Mouse (Mus musculus): ENCODE data around the gene Usp38.
"Not testable (repeated sequence)": the region's sequence is repeated elsewhere in the genome, so short reads cannot be mapped to it uniquely, and the experiment has no call there.

Usp38 gene

DNA sequence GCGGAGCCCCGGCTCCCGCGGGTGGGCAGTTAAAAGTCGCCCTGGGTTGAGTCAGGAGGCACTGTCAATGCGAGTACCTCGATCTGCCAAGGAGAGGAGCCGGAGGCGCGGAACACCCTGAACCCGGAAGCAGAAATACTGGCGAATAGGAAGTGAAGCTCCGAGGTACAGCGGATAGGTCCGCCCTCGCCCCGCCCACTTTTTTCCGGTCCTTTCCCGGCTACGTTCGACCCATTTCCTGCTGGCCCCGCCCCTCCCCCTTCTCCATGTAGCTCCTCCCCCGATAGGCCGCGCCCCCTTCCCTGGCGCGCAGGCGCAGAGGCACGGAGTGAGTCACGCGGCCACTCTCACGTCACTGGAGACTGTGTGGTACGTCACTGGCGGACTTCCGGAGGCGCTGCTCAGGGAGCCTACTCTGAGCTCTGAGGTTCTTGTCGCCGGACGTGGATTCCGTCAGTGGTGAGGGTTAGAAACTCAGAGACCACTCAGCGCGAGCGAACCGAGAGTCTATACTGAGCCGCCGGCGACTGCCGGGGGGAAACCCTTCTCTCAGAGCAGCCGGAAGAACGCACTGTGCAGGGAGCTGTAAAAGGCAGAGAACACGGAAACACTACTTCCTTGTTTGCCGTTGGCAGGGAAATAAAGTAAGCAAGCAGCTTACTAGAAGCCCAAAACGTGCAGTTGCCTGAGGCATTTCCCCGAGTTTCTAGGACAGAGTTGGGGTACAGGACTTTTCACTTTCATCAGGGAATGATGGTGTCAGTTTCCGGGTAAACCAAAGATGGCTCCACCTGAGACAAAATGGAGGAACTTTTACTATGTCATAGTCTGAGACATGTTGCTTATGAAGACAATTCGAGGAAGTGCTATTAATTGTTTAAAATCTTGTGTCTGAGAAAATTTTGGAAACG is at the start of gene Usp38:
TSS of gene Usp38 (minus strand) at position 140 of the 911 bp plus-strand sequence.
- in situ Hi-C loops (cut with MboI; ENCODE audit: low sequenced_read_pairs) = no loop called here

DNA sequence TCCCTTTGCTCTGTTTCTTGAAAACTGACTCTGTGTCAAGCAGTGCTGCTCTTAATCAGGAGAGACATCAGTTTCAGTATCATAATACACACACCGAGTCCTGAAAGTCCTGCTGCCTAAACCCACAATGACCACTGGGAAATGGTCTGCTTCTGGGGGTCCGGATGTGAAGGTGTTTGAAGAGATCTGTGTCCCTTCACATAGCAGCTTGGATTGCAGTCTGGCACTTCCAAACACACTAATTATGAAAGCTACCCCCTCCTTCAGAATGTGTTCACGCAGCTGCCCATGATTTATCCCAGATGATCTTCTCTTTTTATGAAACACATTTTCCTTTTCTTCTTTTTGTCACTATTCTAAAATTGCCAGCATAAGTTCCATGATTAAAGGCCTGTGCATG is 47.8 kb upstream of the Usp38 start:
- in situ Hi-C loops (cut with MboI; ENCODE audit: low sequenced_read_pairs) = loop anchor here (25.0 kb wide), 1 partner anchor 750 kb away; no protein-coding TSS in a partner anchor

DNA sequence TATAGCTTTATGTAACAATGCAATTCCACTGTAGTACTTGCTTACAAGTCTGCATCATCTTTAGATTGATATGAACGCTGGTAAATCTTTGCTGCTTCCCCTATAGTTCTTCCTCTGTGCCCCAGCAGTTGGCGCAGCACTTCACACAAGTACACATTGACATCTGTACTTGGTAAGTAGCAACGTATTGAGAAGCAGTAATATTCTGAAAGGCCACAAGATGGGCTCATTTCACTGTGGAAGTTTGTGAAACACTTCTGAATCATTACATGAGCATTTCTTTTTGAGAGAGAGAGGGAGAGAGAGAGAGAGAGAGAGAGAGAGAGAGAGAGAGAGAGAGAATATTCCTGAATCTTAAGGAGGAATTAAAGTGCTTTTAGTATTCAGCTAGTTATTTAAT is 47.2 kb upstream of the Usp38 start:
- in situ Hi-C loops (cut with MboI; ENCODE audit: low sequenced_read_pairs) = loop anchor here (25.0 kb wide), 1 partner anchor 750 kb away; no protein-coding TSS in a partner anchor

DNA sequence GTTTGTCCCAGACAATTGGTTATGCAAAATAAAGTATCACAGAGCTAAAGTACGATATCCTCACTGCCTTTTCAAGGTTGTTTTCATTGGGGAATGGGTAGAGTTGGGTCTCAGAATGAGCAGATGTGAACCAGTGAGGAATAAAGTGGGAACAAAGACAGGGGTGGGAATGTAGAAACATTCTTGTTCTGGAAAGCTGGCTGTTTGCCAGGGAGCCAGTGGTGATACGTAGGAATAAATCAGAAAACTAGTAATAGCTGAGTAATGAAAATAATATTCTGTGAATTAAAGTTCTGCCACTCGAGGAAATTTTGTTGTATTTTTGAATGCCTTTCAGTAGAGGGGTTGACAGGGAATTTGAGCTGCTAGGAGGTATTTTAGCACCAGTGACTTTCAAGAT is 29.5 kb upstream of the Usp38 start:
- in situ Hi-C loops (cut with MboI; ENCODE audit: low sequenced_read_pairs) = no loop called here

DNA sequence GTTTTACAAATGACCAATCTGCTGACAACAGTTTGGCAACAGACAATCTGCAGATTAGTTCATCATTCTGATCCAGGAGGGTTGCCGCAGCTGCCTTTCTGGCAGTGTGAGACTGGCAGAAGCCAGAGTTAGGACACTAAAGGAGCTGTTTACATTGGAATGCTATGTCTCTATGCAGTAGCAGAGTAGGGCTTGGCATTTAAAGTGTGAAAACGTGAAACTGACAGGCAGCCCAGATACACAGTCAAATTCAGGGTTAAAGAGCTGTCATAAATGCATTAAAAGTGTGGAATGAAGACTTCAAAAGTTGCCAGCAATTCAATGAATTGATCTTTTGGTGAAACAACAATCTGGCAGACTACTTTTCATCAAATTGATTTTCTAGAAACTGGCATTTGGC is 13.3 kb upstream of the Usp38 start:
- in situ Hi-C loops (cut with MboI; ENCODE audit: low sequenced_read_pairs) = no loop called here

DNA sequence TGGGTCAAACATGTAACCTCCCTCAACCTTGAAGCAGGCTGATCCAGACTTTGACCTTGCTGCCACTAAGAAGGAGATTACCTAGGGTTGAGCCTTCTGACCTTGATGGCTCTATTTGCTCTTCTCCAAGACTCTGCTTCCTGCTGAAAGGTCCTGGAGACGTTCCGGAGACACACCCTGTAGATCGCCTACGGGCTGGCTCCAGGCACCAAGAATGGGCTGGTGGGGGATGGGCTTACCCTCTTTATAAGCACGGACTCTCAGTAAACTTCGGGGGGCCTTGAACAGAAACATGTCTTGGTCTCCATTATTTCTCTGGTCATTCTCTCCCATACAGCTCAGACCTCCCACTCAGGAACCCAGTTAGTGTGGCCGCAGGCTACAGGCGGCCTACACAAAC is 2.8 kb upstream of the Usp38 start:
- in situ Hi-C loops (cut with MboI; ENCODE audit: low sequenced_read_pairs) = not testable (repeated sequence)

DNA sequence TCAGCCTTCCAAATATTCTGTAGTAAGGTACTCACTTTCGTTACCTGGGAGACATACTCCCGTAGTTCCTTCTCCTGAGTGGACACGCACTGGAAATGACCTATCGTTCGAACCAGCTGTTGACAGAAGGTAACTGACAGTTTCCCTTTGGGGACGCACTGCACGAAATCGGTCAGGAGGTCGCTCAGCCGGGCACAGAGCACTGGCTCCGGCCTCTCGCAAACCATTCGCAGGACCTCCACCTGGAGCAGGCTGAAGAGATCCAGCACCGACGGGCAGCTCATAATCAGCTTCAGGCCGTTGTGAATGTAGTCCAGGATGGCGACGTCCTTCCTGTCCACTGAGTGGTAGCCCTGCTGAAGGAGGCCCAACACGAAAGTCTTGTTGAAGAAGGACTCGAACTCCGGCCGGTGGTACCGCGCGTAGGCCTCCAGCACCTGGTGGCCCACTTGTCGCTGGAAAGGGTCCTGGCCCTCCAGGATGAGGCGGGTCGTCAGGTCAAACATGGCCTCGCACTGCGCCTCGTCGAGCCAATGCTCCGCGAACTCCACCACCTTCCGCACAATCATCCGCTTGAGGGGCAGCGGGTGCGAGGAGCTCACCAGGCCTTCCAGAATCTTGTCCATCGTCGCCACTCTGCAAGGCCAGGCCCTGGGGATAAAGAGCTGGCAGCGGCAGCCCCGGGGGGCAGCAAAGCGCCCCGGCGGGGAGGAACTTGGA is 757 bp downstream of the Usp38 start:
- in situ Hi-C loops (cut with MboI; ENCODE audit: low sequenced_read_pairs) = no loop called here

DNA sequence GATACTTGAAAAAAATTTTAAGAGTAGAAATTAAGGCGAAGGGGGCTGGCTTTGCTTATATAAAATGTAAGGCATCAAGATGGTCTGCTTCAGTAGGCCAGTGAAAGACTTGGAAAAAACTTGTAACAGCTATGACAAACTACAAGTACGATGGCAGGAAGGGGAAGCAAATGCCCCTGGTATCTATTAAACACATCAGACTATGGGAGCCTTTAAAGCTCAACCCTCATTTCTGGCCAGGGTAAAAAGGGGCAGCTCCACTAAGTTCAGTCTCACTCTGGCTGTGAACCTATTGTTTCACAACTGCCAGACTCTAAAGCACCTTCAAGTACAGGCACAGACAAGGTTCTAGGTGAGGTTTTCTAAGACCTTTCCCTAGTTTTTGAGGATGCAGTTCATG is 2.0 kb downstream of the Usp38 start:
- in situ Hi-C loops (cut with MboI; ENCODE audit: low sequenced_read_pairs) = no loop called here

DNA sequence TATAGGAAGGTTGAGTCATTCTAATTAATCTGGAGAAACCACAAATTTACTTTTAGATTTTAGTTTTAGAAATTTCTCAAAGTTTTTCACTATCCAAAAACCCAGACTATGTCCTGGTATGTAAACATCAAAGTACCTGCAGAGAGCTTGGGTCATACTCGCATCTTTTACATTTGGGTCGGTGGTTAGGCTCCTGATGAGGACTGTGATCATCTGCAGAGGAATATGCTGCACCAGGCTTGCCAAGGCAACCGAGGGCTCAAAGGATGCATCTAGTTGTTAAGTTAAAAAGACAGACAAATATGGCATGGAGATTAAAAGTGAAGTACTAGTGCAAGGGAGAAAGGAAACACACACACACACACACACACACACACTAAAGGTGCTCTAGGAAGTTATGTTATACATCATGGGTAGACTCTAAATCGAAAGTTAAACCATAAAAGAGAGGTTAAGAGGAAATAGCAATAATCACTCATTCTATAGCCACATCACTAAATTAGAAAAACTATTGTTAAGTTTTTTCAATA is 2.6 kb downstream of the Usp38 start:
- in situ Hi-C loops (cut with MboI; ENCODE audit: low sequenced_read_pairs) = no loop called here

DNA sequence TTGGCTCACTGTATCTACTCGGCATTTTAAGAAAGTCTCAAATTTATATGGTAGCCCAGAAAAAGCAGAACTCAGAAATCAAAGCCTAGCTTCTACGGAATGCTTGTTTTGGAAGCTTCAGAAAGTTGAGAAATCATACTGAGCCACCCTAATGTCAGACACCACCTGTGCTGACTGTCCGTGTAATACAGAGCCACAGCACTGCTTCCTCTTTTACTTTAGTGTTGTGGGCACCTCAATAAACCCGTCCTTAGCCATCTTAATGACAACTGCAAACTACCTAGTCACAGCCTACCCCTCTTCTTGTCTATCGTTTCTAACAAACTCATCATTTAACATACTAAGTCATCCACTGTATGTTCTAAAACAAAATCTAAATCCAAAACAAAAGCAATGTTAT is 4.3 kb downstream of the Usp38 start:
- in situ Hi-C loops (cut with MboI; ENCODE audit: low sequenced_read_pairs) = no loop called here

DNA sequence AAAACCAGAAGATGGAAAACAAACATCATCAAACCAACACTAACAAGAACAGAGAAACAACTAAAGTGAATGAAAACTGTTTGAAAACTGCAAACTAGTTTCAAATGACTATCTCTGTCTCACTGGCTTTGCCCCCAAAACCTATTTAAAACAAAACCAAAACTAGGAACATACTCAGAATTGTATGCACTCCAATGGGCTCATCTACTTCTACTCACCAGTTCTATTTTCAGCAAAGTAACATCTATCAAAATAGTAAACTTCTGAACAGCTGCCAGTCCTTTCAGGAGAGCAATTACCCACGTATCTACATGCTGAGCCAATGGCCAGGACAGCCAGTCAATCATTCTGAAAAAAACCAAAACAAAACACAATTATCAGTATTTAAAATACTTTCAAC is 9.6 kb downstream of the Usp38 start:
- in situ Hi-C loops (cut with MboI; ENCODE audit: low sequenced_read_pairs) = no loop called here

DNA sequence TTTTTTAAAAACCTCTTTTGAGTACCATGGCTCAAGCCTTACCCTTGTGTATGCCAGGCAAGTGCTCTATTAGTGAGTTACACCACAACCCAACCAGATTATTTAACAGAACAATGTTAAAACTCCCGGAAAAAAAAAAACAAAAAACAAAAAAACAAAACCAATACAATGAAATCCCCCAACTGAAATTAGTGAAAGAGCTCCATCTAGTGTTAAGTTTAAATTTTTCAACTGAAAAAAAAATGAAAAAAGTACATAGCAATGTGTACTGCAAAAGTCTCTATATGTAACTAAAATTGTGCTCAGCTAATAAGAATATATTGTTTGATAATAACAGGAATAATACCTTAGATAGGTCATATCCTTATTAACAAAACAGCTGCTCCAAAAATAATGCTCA is 18.1 kb downstream of the Usp38 start:
- in situ Hi-C loops (cut with MboI; ENCODE audit: low sequenced_read_pairs) = loop anchor here (10.0 kb wide), 1 partner anchor 252 kb away; no protein-coding TSS in a partner anchor

DNA sequence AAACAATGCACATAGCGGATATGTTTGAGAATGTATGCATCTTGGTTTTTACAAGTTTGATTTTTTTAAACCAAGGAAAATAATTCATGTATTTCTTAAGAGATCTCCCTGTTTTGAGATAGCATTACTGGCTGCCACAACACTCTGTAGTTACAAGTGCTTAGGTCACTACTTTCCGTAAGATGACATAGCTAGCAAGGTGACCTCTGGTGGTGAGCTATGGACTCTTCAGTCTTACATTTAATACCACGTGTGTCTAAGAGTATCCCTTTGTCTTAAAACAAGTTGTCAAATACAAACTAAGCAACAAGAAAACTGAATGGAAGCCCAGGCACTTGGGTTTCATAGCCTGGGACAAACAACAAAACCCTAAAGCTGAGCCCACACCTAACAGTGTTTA is 22.8 kb downstream of the Usp38 start:
- in situ Hi-C loops (cut with MboI; ENCODE audit: low sequenced_read_pairs) = loop anchor here (10.0 kb wide), 1 partner anchor 247 kb away; no protein-coding TSS in a partner anchor

DNA sequence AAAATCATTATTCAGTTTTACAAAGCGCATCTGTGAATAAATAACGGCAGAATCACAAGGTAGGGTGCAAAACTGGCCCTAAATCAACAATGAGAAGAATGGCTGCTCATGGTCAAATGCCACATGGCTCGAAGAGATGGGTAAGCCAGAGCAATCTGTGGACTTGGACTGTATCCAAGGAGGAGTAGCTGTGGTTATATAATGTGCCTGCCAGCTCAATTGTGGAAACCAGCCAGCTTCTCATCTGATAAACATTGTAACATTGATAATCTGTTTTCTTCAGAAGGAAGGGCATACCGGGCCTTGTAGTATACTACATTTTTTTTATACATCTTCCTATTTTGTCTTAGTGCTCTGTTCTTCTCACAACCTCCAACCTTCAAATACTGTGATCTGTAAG is 31.9 kb downstream of the Usp38 start:
- in situ Hi-C loops (cut with MboI; ENCODE audit: low sequenced_read_pairs) = no loop called here

DNA sequence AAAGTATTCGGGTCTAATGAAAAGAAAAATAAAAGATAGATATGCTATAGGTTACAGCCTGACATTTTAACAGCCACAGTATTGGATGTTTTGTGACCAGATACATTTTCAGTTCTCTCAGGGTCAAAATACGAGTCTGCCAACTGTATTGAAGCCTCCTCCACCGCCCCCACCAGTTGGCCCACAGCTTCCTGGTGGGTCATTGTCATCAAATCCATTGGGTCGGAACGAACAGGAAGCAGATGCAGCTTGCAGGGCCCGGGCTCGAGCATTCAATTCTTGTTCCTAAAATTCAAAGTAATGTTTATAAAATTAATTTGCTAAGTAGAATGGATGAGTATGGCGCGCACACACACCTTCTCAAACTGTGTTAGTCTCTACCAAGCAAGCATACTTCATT is 33.0 kb downstream of the Usp38 start:
- in situ Hi-C loops (cut with MboI; ENCODE audit: low sequenced_read_pairs) = no loop called here

DNA sequence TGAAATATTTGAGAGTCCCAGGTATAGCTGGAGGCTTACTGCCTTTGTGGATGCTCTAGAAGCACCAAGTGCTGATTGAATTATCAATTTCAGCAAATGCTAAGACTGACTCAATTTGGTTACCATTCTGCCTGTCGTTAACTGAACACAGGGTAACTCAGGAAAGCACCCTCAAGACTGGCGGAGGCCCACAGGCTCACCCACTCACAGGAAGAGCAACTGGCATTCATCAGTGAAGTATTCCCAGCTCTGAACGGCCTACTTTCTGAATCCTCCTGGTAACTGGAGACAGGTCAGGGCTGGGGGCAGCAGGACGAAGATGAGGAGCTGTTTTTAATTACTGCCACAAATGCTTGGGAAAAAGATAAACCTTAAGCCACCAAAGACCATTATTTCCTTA is 34.7 kb downstream of the Usp38 start:
- in situ Hi-C loops (cut with MboI; ENCODE audit: low sequenced_read_pairs) = no loop called here

DNA sequence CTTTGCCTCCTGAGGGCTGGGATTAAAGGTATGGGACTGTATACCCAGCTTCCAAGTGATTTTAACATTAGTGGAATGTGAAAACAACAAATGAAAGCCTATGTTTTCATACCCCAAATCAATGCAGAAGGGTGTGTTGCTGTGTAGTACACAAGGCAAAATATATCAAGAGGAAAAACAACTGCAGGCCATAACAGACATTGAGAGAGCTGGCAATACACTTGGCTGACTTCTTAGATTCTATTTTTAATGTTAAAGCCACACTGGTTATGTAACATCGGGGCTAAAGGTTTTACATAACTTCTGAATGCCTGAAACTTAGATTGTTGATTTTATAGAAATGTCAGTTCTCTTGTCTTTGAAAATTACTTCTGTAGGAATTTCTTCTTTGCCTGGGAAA is 37.5 kb downstream of the Usp38 start:
- in situ Hi-C loops (cut with MboI; ENCODE audit: low sequenced_read_pairs) = no loop called here

DNA sequence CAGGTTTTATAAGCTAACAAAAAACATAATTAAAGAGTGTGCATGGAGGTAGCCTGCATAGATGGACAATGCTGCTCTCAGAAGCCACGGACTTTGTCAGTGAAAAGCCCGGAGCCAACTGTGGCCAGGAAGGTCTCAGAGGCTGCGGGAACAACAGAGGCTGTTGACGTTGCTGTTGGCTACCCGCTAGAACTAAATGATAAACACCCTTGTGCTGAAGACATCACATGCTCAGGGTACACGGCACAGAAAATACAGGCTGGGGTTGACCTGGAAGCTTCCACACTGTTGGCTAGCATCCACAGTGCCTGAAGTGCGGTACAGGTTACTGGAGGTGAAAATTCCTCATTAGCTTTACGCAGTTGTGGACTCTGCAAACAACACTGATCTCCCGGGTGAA is 43.6 kb downstream of the Usp38 start:
- in situ Hi-C loops (cut with MboI; ENCODE audit: low sequenced_read_pairs) = no loop called here

DNA sequence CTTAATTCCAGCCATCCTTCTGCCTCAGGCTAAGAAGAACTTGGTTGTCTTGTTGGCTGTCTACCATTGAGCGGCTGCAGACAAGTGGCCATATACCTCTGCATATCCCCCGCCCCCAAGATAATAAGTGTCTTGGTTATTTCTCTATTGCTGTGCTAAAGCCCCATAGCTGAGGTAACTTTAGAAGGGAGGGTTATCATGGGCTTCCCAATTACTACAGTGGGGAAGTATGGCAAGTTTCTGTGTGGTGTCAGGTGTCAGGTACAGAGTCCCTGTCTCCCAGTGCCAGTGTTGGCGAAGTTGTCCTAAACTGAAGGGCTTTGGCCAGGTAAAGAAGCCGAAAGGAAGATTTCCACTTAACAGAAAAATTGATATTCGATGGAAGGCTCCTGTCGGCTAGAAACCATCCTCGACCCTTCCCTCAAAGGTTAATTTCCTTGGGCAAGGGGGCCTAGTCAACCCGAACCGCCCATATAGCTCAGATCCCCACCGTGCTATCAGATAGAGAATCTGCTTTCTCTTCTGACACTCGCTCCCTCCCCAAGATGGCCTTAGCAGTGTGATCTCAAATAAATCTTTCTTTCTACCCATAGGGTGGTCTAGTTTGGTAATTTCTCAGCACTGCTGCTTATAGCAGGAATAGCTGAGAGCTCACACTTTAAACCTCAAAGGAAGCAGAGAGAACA is 44.6 kb downstream of the Usp38 start:
- in situ Hi-C loops (cut with MboI; ENCODE audit: low sequenced_read_pairs) = no loop called here

DNA sequence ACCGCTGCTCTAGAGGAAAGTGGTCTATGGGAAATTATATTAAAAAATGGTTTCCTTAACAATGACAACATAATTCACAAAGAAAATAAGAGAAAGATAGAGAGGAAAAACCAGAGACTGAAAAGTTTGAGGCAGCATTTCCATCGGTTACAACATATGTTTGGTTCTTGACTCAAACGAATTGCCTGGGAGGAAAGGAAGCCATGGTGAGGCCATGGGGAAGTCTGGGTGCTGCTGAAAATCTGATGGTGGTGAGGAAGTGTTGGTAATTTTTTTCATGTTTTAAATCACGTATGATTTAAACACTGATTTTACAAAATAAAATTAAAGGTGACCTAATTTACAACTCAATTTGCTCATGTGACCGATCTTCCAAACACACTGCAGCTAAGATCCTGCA is 45.3 kb downstream of the Usp38 start:
- in situ Hi-C loops (cut with MboI; ENCODE audit: low sequenced_read_pairs) = no loop called here

DNA sequence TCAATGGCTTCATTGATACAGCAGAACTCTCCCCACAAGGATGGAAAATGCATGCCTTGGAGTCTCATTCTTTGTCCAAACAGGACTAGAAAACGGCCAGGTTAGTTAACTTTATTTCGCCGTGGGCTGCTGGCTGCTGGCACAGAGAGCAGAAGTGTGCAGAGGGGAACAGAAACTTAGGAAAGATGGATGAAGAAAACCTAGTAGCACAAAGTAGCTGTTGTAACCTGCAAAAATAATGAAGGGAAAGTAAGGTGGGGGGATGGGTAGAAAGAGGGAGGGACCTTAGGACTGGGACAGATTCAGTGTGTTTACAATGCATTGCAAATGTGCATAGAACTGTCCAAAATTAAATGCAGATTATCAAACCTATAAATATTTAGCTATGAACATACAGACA is 51.6 kb downstream of the Usp38 start:
- in situ Hi-C loops (cut with MboI; ENCODE audit: low sequenced_read_pairs) = no loop called here

All from CH12F3 (cell line).